Mouse (Mus musculus): ENCODE measurements around the gene Ift52.

Ift52 gene

GRCm38 (mm10) chr2:163079041-163079440 lies 61.9 kb downstream of the Ift52 start:
- DNase-seq, result no peak

GRCm38 (mm10) chr2:163082591-163082990 lies 65.4 kb downstream of the Ift52 start:
- no peak for DNase-seq

GRCm38 (mm10) chr2:163084519-163084918 lies 67.4 kb downstream of the Ift52 start:
- DNase-seq, result no peak

GRCm38 (mm10) chr2:163085047-163085446 lies 67.9 kb downstream of the Ift52 start:
- DNase-seq, result no peak

- no peak for DNase-seq
Observed at GRCm38 (mm10) chr2:163086561-163086960, 69.4 kb downstream of the Ift52 start.

- DNase-seq, result no peak
Observed at GRCm38 (mm10) chr2:163087728-163088127, 70.6 kb downstream of the Ift52 start, which contains the start of gene Gtsf1l. Gtsf1l (minus strand) TSS chr2:163087855.

GRCm38 (mm10) chr2:163089475-163090123 lies 72.4 kb downstream of the Ift52 start:
- DNase-seq, result no peak

- no peak for DNase-seq
Observed at GRCm38 (mm10) chr2:163094909-163095308, 77.8 kb downstream of the Ift52 start.

All from cerebellum, adult 9-10 months (tissue).